In genomic region chr14:32321732-32322685, GRCm38 (mm10) we compare ENCODE assay signal across 8 mouse cellular contexts. TPM values are rescaled to one million over a fixed set of nuclear protein-coding genes. Genes with fewer than 3 reads are reported as not detected.
DNase-seq lines count a peak whose midpoint lies in the region; ATAC-seq and TF ChIP-seq lines count a peak whose summit lies in the region.

Gene Ogdhl, plus strand, starts transcription at chr14:32322019.

- DNase-seq in brain, adult 2 months (ENCODE audit: low read depth, low spot score) = peak; percentile 88
- peak; percentile 27 to 33 for DNase-seq in heart, adult 9 months (ENCODE audit: low spot score in 2 of 2)
- peak; percentile 47 for DNase-seq in kidney, adult 9 months
- peak; percentile 60 for DNase-seq in splenic B cell, adult 2 months (ENCODE audit: low read depth, low spot score)

- peak within 1 kb of the TSS; percentile 41 for H3ac ChIP-seq in C2C12 (ENCODE audit: control insufficient read depth, insufficient read length, low read depth)

- H3K9ac ChIP-seq in limb, embryonic 13.5 days = peak within 1 kb of the TSS; percentile 72
- H3K9ac ChIP-seq in midbrain, embryonic 15.5 days = peak within 1 kb of the TSS; percentile 82

- no peaks in the 10 kb centered on the region for H3K79me2 ChIP-seq in C2C12 (ENCODE audit: control insufficient read depth, insufficient read depth)

- H3K4me1 ChIP-seq in embryonic fibroblast, embryonic 13.5 days (ENCODE audit: control insufficient read depth, insufficient read depth, low read length) = no peaks in the 10 kb centered on the region
- peaks cover 8% of the 10 kb centered on the region for H3K4me1 ChIP-seq in limb, embryonic 13.5 days
- peaks cover 8% of the 10 kb centered on the region for H3K4me1 ChIP-seq in midbrain, embryonic 15.5 days

- no peaks in the 10 kb centered on the region for H3K9me3 ChIP-seq in limb, embryonic 13.5 days
- H3K9me3 ChIP-seq in midbrain, embryonic 15.5 days = no peaks in the 10 kb centered on the region

- TF ChIP-seq CTCF in C2C12 (IDR thresholded peaks at IDR 0.05; ENCODE audit: control insufficient read depth, insufficient read depth, insufficient read length) = no peak
- no peak for TF ChIP-seq CTCF in embryonic fibroblast, embryonic 13.5 days (IDR thresholded peaks at IDR 0.05; ENCODE audit: borderline replicate concordance, insufficient read depth, low read length)

- H3K27me3 ChIP-seq in C2C12 (ENCODE audit: control insufficient read depth, insufficient read depth, insufficient read length) = peaks cover 4% of the 10 kb centered on the region
- no peaks in the 10 kb centered on the region for H3K27me3 ChIP-seq in limb, embryonic 13.5 days
- H3K27me3 ChIP-seq in midbrain, embryonic 15.5 days (replicated peaks) = no peaks in the 10 kb centered on the region
- no peaks in the 10 kb centered on the region for H3K27me3 ChIP-seq in splenic B cell, adult 2 months (ENCODE audit: control insufficient read depth, insufficient read depth, low read length, poor library complexity, severe bottlenecking)

- 4% methylated on average over 50 of the region's 50 CpGs for WGBS in limb, embryonic 13.5 days
- WGBS in midbrain, embryonic 15.5 days = 3% methylated on average over 50 of the region's 50 CpGs

- peak within 1 kb of the TSS; percentile 40 for H3K4me3 ChIP-seq in C2C12 (ENCODE audit: insufficient read depth, poor library complexity, severe bottlenecking)
- H3K4me3 ChIP-seq in embryonic fibroblast, embryonic 13.5 days (ENCODE audit: insufficient read depth, low read length) = peak within 1 kb of the TSS; percentile 60
- H3K4me3 ChIP-seq in limb, embryonic 13.5 days = peak within 1 kb of the TSS; percentile 68
- H3K4me3 ChIP-seq in midbrain, embryonic 15.5 days = peak within 1 kb of the TSS; percentile 67

- no peaks in the 10 kb centered on the region for H3K36me3 ChIP-seq in C2C12 (ENCODE audit: control insufficient read depth, insufficient read depth)
- H3K36me3 ChIP-seq in limb, embryonic 13.5 days = no peaks in the 10 kb centered on the region
- H3K36me3 ChIP-seq in midbrain, embryonic 15.5 days (replicated peaks) = no peaks in the 10 kb centered on the region
- H3K36me3 ChIP-seq in splenic B cell, adult 2 months (ENCODE audit: control insufficient read depth, insufficient read depth, low read length, poor library complexity, severe bottlenecking) = no peaks in the 10 kb centered on the region

- H3K27ac ChIP-seq in embryonic fibroblast, embryonic 13.5 days (ENCODE audit: insufficient read depth, low read length) = no peak within 1 kb of the TSS
- H3K27ac ChIP-seq in limb, embryonic 13.5 days = no peak within 1 kb of the TSS
- H3K27ac ChIP-seq in midbrain, embryonic 15.5 days = 0 out of 2 replicates have a peak within 1 kb of the TSS, but pooled peaks have one; percentile 45

- H3K79me3 ChIP-seq in C2C12 (ENCODE audit: low read depth) = no peaks in the 10 kb centered on the region

- TF ChIP-seq POLR2A in embryonic fibroblast, embryonic 13.5 days (IDR thresholded peaks at IDR 0.05; ENCODE audit: low read depth, low read length) = peak; percentile 62

- H3K4me2 ChIP-seq in limb, embryonic 13.5 days (replicated peaks) = peak within 1 kb of the TSS; percentile 76
- H3K4me2 ChIP-seq in midbrain, embryonic 15.5 days = peak within 1 kb of the TSS; percentile 67

- ATAC-seq in limb, embryonic 13.5 days (ENCODE audit: low FRiP score, low read depth) = peak; percentile 84
- peak; percentile 85 for ATAC-seq in midbrain, embryonic 15.5 days (replicated peaks)

TF ChIP-seq in C2C12, 6 proteins besides CTCF, POLR2A, EP300 and RAD21:
- TF ChIP-seq MAX (IDR thresholded peaks at IDR 0.05) (no peak), USF1 (IDR thresholded peaks at IDR 0.05; ENCODE audit: low read depth) (peak; percentile 87), MYOD1 (IDR thresholded peaks at IDR 0.05; ENCODE audit: control insufficient read depth, insufficient read length, low read depth) (no peak), FOSL1 (IDR thresholded peaks at IDR 0.05; ENCODE audit: insufficient read depth, low read length, poor library complexity, severe bottlenecking) (no peak), MYOG (IDR thresholded peaks at IDR 0.05; ENCODE audit: control insufficient read depth, extremely low read depth, insufficient read length) (no peak), CEBPB (IDR thresholded peaks at IDR 0.05; ENCODE audit: low read depth) (no peak)
TF ChIP-seq in C2C12: peak in this region for 1.

RNA-seq across cellular contexts. Expression of gene Ogdhl, which starts in this region (rescaled TPM):
- 5.7 TPM for polyA plus RNA-seq in C2C12 (2012; fragmentation: generic; extraction: Trizol)
- polyA plus RNA-seq in embryonic fibroblast, embryonic 13.5 days (2011; ENCODE audit: insufficient read length, low read depth, missing spikeins) = 22.9 and 25.5 TPM in 2 replicates
- 16.7 and 17.3 TPM in 2 replicates for polyA plus RNA-seq in limb, embryonic 13.5 days (2015; fragmentation: Nextera tagmentation; extraction: Ambion mirVana)
- polyA plus RNA-seq in midbrain, embryonic 15.5 days (2015; fragmentation: Nextera tagmentation; extraction: Ambion mirVana) = 32.6 and 33.0 TPM in 2 replicates

Comparison
In these comparisons a context has a peak if more than half of its experiments do, and no peak if none do; other contexts are left out.
1. DNase-seq: peak in every context shown above with its lines; median percentile 88 in brain, adult 2 months; 60 in splenic B cell, adult 2 months; 47 in kidney, adult 9 months; 30 in heart, adult 9 months.